Mouse (Mus musculus) kidney, postnatal 25 days (tissue): Measurements from ENCODE around the gene Cd86.
A peak's percentile ranks its signal among the peaks of the same experiment; 100 is the strongest.

Experiments used
- DNase-seq, 2 experiments: peaks; one replicate each; pipeline ENCODE4 v3.0.0; 2021; ENCODE audit warnings: mixed read lengths in 2 of 2

Gene Cd86

GRCm38 (mm10) chr16:36655199-36655598 lies 10.7 kb downstream of the Cd86 start:
- no peak for DNase-seq

- no peak for DNase-seq
These were observed 14.6 kb downstream of the Cd86 start for GRCm38 (mm10) chr16:36651174-36651766.

- DNase-seq, result no peak
These were observed 15.4 kb downstream of the Cd86 start for GRCm38 (mm10) chr16:36650511-36650910.

- DNase-seq, result no peak
These were observed 16.6 kb downstream of the Cd86 start for GRCm38 (mm10) chr16:36649304-36649703.

- no peak for DNase-seq
These were observed 20.8 kb downstream of the Cd86 start for GRCm38 (mm10) chr16:36645124-36645523.

GRCm38 (mm10) chr16:36642696-36643046 lies 23.2 kb downstream of the Cd86 start:
- DNase-seq, result no peak

- no peak for DNase-seq
These were observed 23.8 kb downstream of the Cd86 start for GRCm38 (mm10) chr16:36641830-36642695.

GRCm38 (mm10) chr16:36640993-36641392 lies 24.9 kb downstream of the Cd86 start:
- no peak for DNase-seq

- no peak for DNase-seq
These were observed 25.9 kb downstream of the Cd86 start for GRCm38 (mm10) chr16:36639812-36640504.

GRCm38 (mm10) chr16:36636800-36637199 lies 29.1 kb downstream of the Cd86 start:
- no peak for DNase-seq

- DNase-seq, result no peak
These were observed 30.7 kb downstream of the Cd86 start for GRCm38 (mm10) chr16:36634971-36635710.

GRCm38 (mm10) chr16:36634421-36634820 lies 31.5 kb downstream of the Cd86 start:
- DNase-seq, result no peak

GRCm38 (mm10) chr16:36632229-36632628 lies 33.7 kb downstream of the Cd86 start:
- no peak for DNase-seq

- no peak for DNase-seq
These were observed 34.3 kb downstream of the Cd86 start for GRCm38 (mm10) chr16:36631607-36632006.

GRCm38 (mm10) chr16:36627740-36628139 lies 38.1 kb downstream of the Cd86 start:
- no peak for DNase-seq

GRCm38 (mm10) chr16:36626567-36627197 lies 39.2 kb downstream of the Cd86 start:
- no peak for DNase-seq

- DNase-seq, result no peak
These were observed 40.0 kb downstream of the Cd86 start for GRCm38 (mm10) chr16:36625909-36626308.

- DNase-seq, result peak in 1 of 2 experiments; percentile 53
These were observed 43.6 kb downstream of the Cd86 start for GRCm38 (mm10) chr16:36622320-36622719.

- no peak for DNase-seq
These were observed 44.8 kb downstream of the Cd86 start for GRCm38 (mm10) chr16:36621108-36621507.

- DNase-seq, result no peak
These were observed 52.2 kb downstream of the Cd86 start for GRCm38 (mm10) chr16:36613701-36614100.

GRCm38 (mm10) chr16:36602632-36603031 lies 63.2 kb downstream of the Cd86 start:
- DNase-seq, result no peak

GRCm38 (mm10) chr16:36598265-36598664 lies 67.6 kb downstream of the Cd86 start:
- no peak for DNase-seq
